8 mouse cellular contexts compared by ENCODE assay signal in genomic region chr11:16257473-16257921, GRCm38 (mm10). TPM values are rescaled to one million over a fixed set of nuclear protein-coding genes. Genes with fewer than 3 reads are reported as not detected.
DNase-seq lines count a peak whose midpoint lies in the region; ATAC-seq and TF ChIP-seq lines count a peak whose summit lies in the region.

Gene Vstm2a, plus strand, starts transcription at chr11:16257724.

- H3K4me1 ChIP-seq in lung, embryonic 14.5 days (ENCODE audit: insufficient read depth): no peaks in the 10 kb centered on the region
- no peaks in the 10 kb centered on the region for H3K4me1 ChIP-seq in limb, embryonic 14.5 days (ENCODE audit: control insufficient read depth, insufficient read depth, low read length)

- peak within 1 kb of the TSS; percentile 80 for H3K4me2 ChIP-seq in lung, embryonic 14.5 days
- peak within 1 kb of the TSS; percentile 86 for H3K4me2 ChIP-seq in limb, embryonic 14.5 days (replicated peaks; ENCODE audit: low read depth, low read length, severe bottlenecking)

- H3K4me3 ChIP-seq in lung, embryonic 14.5 days (ENCODE audit: low read depth, low read length): peak within 1 kb of the TSS; percentile 43
- peak within 1 kb of the TSS; percentile 46 for H3K4me3 ChIP-seq in limb, embryonic 14.5 days (replicated peaks; ENCODE audit: low read length)

- DNase-seq in lung, embryonic 14.5 days: peak; percentile 33
- no peak for DNase-seq in lung, adult 18-20 months
- peak; percentile 74 for DNase-seq in cerebellum, adult 9-11 months
- peak; percentile 50 to 67 for DNase-seq in frontal cortex, postnatal 10 days (ENCODE audit: low spot score in 2 of 2)
- DNase-seq in kidney, adult 9 months: peak; percentile 33
- no peak for DNase-seq in limb, embryonic 14.5 days (ENCODE audit: low spot score)
- DNase-seq in right cerebral cortex, adult 18-20 months: peak; percentile 85

- WGBS in lung, embryonic 14.5 days: under 1% methylated on average over 44 of the region's 44 CpGs
- WGBS in limb, embryonic 14.5 days: under 1% methylated on average over 39 of the region's 44 CpGs

- no peak for TF ChIP-seq CTCF in lung, embryonic 14.5 days (IDR thresholded peaks at IDR 0.05; ENCODE audit: low read depth)

- H3K27ac ChIP-seq in lung, embryonic 14.5 days (ENCODE audit: low read depth): no peak within 1 kb of the TSS
- H3K27ac ChIP-seq in limb, embryonic 14.5 days (replicated peaks; ENCODE audit: low read depth, low read length): no peak within 1 kb of the TSS

- H3K27me3 ChIP-seq in lung, embryonic 14.5 days (ENCODE audit: insufficient read depth, low read length): peaks cover 43% of the 10 kb centered on the region
- H3K27me3 ChIP-seq in limb, embryonic 14.5 days (ENCODE audit: control insufficient read depth, insufficient read depth, low read length): peaks cover 42% of the 10 kb centered on the region

- peak; percentile 72; the same call in 1 of the 2 replicates for ATAC-seq in lung, embryonic 14.5 days (ENCODE audit: insufficient read depth)
- peak; percentile 50; the same call in 1 of the 2 replicates for ATAC-seq in limb, embryonic 14.5 days (ENCODE audit: low FRiP score, low read depth)
- ATAC-seq in erythroid progenitor cell, adult 5-6 weeks (replicated peaks; ENCODE audit: low FRiP score, poor library complexity, severe bottlenecking): no peak

- H3K9me3 ChIP-seq in lung, embryonic 14.5 days (ENCODE audit: low read depth, low read length): no peaks in the 10 kb centered on the region
- no peaks in the 10 kb centered on the region for H3K9me3 ChIP-seq in limb, embryonic 14.5 days (ENCODE audit: control insufficient read depth, low read length)

- H3K36me3 ChIP-seq in lung, embryonic 14.5 days (ENCODE audit: insufficient read depth): no peaks in the 10 kb centered on the region
- H3K36me3 ChIP-seq in limb, embryonic 14.5 days (ENCODE audit: control insufficient read depth, insufficient read depth, low read length): no peaks in the 10 kb centered on the region

- TF ChIP-seq POLR2A in limb, embryonic 14.5 days (IDR thresholded peaks at IDR 0.05; ENCODE audit: borderline replicate concordance, extremely low read depth, insufficient read depth, insufficient read length): no peak

- H3K9ac ChIP-seq in lung, embryonic 14.5 days: no peak within 1 kb of the TSS
- H3K9ac ChIP-seq in limb, embryonic 14.5 days (ENCODE audit: low read depth, low read length, severe bottlenecking): peak within 1 kb of the TSS; percentile 58

RNA-seq across cellular contexts. Expression of gene Vstm2a, which starts in this region (rescaled TPM):
- 0.22 TPM in 1 of 2 replicates, not detected in the other for polyA plus RNA-seq in lung, embryonic 14.5 days (2014; fragmentation: Nextera tagmentation; extraction: Ambion mirVana)
- 3.6 TPM in 2 replicates for polyA plus RNA-seq in limb, embryonic 14.5 days (2012; rRNA removed)
- polyA plus RNA-seq in limb, embryonic 14.5 days (2014; fragmentation: Nextera tagmentation; extraction: Ambion mirVana): 3.1 and 5.4 TPM in 2 replicates
- total RNA-seq in erythroid progenitor cell, adult 5-6 weeks (2015; ENCODE audit: low replicate concordance): not detected in 2 replicates
- total RNA-seq in erythroid progenitor cell, adult 5-6 weeks (2017; ENCODE audit: low replicate concordance): not detected in 2 replicates

Comparison
In these comparisons a context has a peak if more than half of its experiments do, and no peak if none do; other contexts are left out.
1. Peak in DNase-seq, ATAC-seq, H3K4me3 ChIP-seq and H3K4me2 ChIP-seq in lung, embryonic 14.5 days; RNA of the gene not detected or under 1 TPM.
2. DNase-seq: peak in cerebellum, adult 9-11 months (single experiment), frontal cortex, postnatal 10 days (2 of 2), kidney, adult 9 months (single experiment) and right cerebral cortex, adult 18-20 months (single experiment); none in lung, adult 18-20 months (0 of 2) and limb, embryonic 14.5 days (single experiment).